Mouse (Mus musculus): Measurements from ENCODE around the gene Prrc2b.

- no peak for TF ChIP-seq POLR2A (IDR thresholded peaks at IDR 0.05; ENCODE audit: low read depth, low read length)
- TF ChIP-seq CTCF (conservative IDR thresholded peaks at IDR 0.05; ENCODE audit: insufficient read depth, insufficient read length, low read depth, low read length), result no peak
Observed at GRCm38 (mm10) chr2:32139377-32139776, 11.5 kb upstream of the Prrc2b start.

All from kidney, adult 2 months (tissue).